Mouse (Mus musculus): ENCODE measurements around the gene Fcho1. TPM values are rescaled to one million over a fixed set of nuclear protein-coding genes. Genes with fewer than 3 reads are reported as not detected.
A peak's percentile ranks its signal among the peaks of the same experiment; 100 is the strongest.
"Not testable (repeated sequence)": the region's sequence is repeated elsewhere in the genome, so short reads cannot be mapped to it uniquely, and the experiment has no call there.

The Fcho1 gene
- polyA plus RNA-seq (2021), result 5.6 TPM

GRCm38 (mm10) chr8:71725122-71725924 is at the start of gene Fcho1:
Gene Fcho1 (minus strand): TSS chr8:71725716.
- no peaks in the 10 kb centered on the region for H3K27me3 ChIP-seq
- ChIA-PET POLR2A (interaction anchor here (0.8 kb wide), 1 partner anchor 12 kb away, joined by 3 read pairs; no protein-coding TSS in a partner anchor), CTCF (no interaction called here)
- peak; percentile 77 for ATAC-seq
- no peak for TF ChIP-seq CTCF (IDR thresholded peaks at IDR 0.05)
- peak; percentile 24 for DNase-seq (ENCODE audit: low read depth, low spot score)
- in situ Hi-C loops (cut with MboI; ENCODE audit: low pct_unique_long_range_greater_than_20kb), result no loop called here

- POLR2A ChIA-PET, result interaction anchor here (0.7 kb wide), 1 partner anchor 195 kb away, joined by 6 read pairs; no protein-coding TSS in a partner anchor
- TF ChIP-seq CTCF (IDR thresholded peaks at IDR 0.05), result no peak
- DNase-seq (ENCODE audit: low read depth, low spot score) (no peak), ATAC-seq (no peak)
- CTCF ChIA-PET, result no interaction called here
- in situ Hi-C loops (cut with MboI; ENCODE audit: low pct_unique_long_range_greater_than_20kb), result loop anchor here (25.0 kb wide), 2 partner anchors 216 to 416 kb away; partner anchors contain the start of gene Hsh2d
- H3K27me3 ChIP-seq, result peaks cover 7% of the 10 kb centered on the region
Observed at GRCm38 (mm10) chr8:71771336-71771735, 45.8 kb upstream of the Fcho1 start.

DNA sequence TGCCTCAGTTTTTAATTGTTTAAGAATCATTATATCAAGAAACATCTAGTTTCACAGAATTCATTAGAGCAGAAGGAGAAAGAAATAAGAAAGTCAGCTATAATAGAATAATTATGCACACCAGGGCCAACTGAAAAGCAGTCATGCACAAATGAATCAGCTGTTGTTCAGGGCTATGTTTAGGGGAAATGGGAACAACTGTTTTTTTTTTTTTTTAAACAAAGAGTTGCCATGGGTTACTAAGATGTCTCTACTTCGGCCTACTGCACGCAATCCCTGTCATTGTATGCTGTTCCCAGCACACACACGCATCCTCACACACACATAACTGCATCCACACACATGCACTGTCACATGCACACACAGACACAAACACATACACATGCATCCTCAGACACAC is 33.3 kb upstream of the Fcho1 start:
- no peak for ATAC-seq
- no peak for TF ChIP-seq CTCF (IDR thresholded peaks at IDR 0.05)
- POLR2A ChIA-PET, result no interaction called here
- in situ Hi-C loops (cut with MboI; ENCODE audit: low pct_unique_long_range_greater_than_20kb), result loop anchor here (25.0 kb wide), 2 partner anchors 228 to 428 kb away; partner anchors contain the start of gene Hsh2d
- no peak for DNase-seq (ENCODE audit: low read depth, low spot score)
- H3K27me3 ChIP-seq, result no peaks in the 10 kb centered on the region
- CTCF ChIA-PET, result no interaction called here

DNA sequence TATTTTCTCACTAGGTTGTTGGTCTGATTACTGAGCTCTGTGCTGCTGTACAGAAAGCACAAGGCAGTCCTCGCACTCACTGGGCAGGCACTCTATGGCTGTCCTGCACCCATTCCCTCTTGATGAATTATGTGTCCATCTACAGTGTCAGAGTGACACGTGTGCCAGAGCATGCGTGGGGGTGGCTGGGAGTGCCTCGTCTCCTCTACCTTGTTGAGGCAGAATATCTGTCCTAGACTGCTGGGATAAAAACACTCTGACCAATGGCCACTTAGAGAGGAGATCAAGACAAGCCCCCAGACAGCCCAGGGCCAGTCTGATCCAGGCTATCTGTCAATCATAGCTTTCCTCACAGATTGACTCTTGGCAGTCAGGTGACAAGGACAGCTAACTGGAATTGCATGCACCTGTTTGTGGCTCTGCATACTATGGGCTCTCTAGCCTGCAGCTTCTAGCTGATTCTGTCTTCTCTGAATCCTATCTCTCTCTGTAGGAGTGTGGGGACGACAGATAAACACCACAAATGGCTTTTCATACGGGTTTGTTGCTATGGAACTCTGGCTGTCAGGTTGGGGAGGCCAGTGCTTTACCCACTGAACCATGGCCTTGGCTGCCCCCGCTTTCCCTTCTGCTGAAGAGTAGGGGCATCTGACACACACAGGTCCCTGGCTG is 27.5 kb upstream of the Fcho1 start:
- ATAC-seq; POLR2A ChIA-PET; DNase-seq (ENCODE audit: low read depth, low spot score); CTCF ChIA-PET; H3K27me3 ChIP-seq: not testable (repeated sequence)
- in situ Hi-C loops (cut with MboI; ENCODE audit: low pct_unique_long_range_greater_than_20kb), result loop anchor here (25.0 kb wide), 2 partner anchors 234 to 434 kb away; partner anchors contain the start of gene Hsh2d

- DNase-seq (ENCODE audit: low read depth, low spot score); POLR2A ChIA-PET; ATAC-seq; H3K27me3 ChIP-seq: not testable (repeated sequence)
- in situ Hi-C loops (cut with MboI; ENCODE audit: low pct_unique_long_range_greater_than_20kb), result loop anchor here (25.0 kb wide), 2 partner anchors 235 to 435 kb away; partner anchors contain the start of gene Hsh2d
- CTCF ChIA-PET, result interaction anchor here (0.7 kb wide), 1 partner anchor 201 kb away, joined by 3 read pairs; no protein-coding TSS in a partner anchor
Observed at GRCm38 (mm10) chr8:71752263-71752662, 26.7 kb upstream of the Fcho1 start.

- CTCF ChIA-PET; POLR2A ChIA-PET; DNase-seq (ENCODE audit: low read depth, low spot score); H3K27me3 ChIP-seq: not testable (repeated sequence)
- peak; percentile 52 for TF ChIP-seq CTCF (IDR thresholded peaks at IDR 0.05)
- in situ Hi-C loops (cut with MboI; ENCODE audit: low pct_unique_long_range_greater_than_20kb), result loop anchor here (25.0 kb wide), 2 partner anchors 236 to 436 kb away; partner anchors contain the start of gene Hsh2d
- ATAC-seq, result peak; percentile 71
Observed at GRCm38 (mm10) chr8:71751337-71751886, 25.9 kb upstream of the Fcho1 start.

DNA sequence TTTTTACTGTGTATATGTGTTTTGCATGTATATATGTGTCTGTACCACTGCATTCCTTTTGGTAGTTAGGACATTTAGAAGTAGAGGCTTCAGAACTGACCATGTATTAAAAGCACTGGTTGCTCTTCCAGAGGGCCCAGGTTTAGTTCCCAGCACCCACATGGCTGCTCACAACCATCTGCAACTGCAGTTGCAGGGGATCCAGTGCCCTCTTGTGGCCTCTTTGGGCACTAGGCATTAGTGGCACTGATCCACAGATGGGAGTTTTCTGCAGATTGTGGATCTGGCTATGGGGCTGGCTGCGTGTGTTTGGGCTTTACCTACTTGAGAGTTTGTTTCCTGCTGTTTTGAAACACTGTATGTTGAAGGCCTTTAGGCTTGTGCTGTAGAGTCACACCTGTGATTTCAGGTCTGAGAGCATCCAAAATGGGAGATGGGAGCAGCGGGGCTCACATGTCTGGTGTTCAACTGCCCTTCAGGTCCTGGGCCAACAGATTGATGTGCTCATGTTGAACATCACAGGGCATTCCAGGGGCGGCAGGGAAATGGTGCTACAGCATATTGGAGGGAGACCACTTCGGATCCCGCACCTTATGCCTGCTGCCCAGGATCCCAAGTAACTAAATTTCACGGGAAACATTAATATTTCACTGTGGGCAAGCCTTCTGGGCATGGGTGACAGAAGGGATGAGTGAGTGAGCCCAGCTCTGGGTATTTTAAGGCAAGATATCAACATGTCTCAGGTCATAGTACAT is 24.0 kb upstream of the Fcho1 start:
- POLR2A ChIA-PET, CTCF ChIA-PET: not testable (repeated sequence)

DNA sequence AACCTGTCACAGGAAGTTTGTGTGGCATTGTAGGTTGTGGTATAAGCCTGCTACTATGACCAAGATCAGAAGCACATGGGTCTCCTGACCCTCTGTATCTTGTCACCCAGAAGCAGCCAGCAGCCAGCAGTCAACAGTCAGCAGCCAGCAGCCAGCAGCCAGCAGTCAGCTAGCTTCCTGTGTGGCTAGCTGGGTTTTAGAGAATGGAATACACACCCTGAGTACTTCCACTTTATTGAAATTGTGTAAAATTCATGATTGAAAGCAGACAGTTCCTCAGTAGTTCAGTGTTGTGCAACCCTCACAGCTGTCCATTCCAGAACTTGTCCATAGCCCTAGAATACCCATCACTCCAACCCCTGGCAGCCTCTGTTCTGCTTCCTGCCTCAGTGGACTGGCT is 21.6 kb upstream of the Fcho1 start:
- in situ Hi-C loops (cut with MboI; ENCODE audit: low pct_unique_long_range_greater_than_20kb), result loop anchor here (5.0 kb wide), 1 partner anchor 460 kb away; no protein-coding TSS in a partner anchor
- DNase-seq (ENCODE audit: low read depth, low spot score); ATAC-seq; POLR2A ChIA-PET; H3K27me3 ChIP-seq; CTCF ChIA-PET: not testable (repeated sequence)

More for the DNA sequence above, 24.0 kb upstream of the Fcho1 start:
- ATAC-seq; H3K27me3 ChIP-seq; DNase-seq (ENCODE audit: low read depth, low spot score): not testable (repeated sequence)
- in situ Hi-C loops (cut with MboI; ENCODE audit: low pct_unique_long_range_greater_than_20kb), result loop anchor here (5.0 to 25.0 kb wide), 3 partner anchors 238 to 462 kb away; partner anchors contain the start of gene Hsh2d

DNA sequence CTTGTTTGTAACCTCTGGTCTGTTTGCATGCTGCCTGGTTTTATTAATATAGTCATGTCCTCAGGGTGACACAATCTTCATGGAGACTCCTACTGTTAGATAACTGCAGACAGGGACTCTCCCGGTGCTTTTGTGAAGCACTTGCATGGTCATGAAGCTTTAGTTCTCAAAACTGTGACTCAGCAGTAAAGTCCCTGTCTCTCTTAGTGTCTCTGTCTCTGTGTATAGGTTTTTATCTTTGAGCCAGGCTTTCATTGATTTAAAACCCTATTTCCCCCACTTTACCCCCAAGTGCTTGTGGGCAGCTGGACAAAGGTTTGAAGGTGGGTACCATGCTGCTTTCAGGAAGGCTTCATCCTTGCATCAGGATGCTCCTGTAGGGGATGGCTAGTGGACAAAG is 19.8 kb upstream of the Fcho1 start:
- TF ChIP-seq CTCF (IDR thresholded peaks at IDR 0.05), result no peak
- in situ Hi-C loops (cut with MboI; ENCODE audit: low pct_unique_long_range_greater_than_20kb), result loop anchor here (5.0 kb wide), 1 partner anchor 458 kb away; no protein-coding TSS in a partner anchor
- DNase-seq (ENCODE audit: low read depth, low spot score) (no peak), ATAC-seq (no peak)
- POLR2A ChIA-PET, result no interaction called here
- no peaks in the 10 kb centered on the region for H3K27me3 ChIP-seq
- CTCF ChIA-PET, result interaction anchor here (1.0 kb wide), 1 partner anchor 14 kb away, joined by 3 read pairs; no protein-coding TSS in a partner anchor

DNA sequence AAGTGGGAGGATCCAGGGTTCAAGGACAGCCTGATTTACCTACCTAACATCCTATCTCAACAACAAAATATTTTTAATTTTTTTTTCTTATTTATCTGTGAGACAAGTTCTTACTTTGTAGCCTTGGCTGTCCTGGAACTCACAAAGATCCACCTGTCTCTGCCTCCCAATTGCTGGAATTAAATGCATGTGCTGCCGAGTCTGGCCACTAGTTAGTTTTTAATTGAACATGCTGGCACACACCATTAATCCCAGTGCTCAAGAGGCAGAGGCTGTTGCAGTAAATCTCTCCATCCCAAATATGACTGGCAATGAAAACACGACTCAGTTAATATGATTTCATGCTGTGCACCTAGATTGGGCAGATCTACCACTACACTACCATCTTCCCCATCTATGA is 17.3 kb upstream of the Fcho1 start:
- CTCF ChIA-PET, result no interaction called here
- TF ChIP-seq CTCF (IDR thresholded peaks at IDR 0.05), result no peak
- POLR2A ChIA-PET, result no interaction called here
- DNase-seq (ENCODE audit: low read depth, low spot score) (no peak), ATAC-seq (no peak)
- in situ Hi-C loops (cut with MboI; ENCODE audit: low pct_unique_long_range_greater_than_20kb), result no loop called here
- H3K27me3 ChIP-seq, result no peaks in the 10 kb centered on the region
